Mouse (Mus musculus) frontal cortex, postnatal 25 days (tissue): ENCODE measurements around the gene Myh3.

ENCODE experiments used
- DNase-seq, 2 experiments: peaks; one replicate each; pipeline ENCODE4 v3.0.0; 2022; ENCODE audit warnings: low spot score in 2 of 2

Myh3 gene

DNA sequence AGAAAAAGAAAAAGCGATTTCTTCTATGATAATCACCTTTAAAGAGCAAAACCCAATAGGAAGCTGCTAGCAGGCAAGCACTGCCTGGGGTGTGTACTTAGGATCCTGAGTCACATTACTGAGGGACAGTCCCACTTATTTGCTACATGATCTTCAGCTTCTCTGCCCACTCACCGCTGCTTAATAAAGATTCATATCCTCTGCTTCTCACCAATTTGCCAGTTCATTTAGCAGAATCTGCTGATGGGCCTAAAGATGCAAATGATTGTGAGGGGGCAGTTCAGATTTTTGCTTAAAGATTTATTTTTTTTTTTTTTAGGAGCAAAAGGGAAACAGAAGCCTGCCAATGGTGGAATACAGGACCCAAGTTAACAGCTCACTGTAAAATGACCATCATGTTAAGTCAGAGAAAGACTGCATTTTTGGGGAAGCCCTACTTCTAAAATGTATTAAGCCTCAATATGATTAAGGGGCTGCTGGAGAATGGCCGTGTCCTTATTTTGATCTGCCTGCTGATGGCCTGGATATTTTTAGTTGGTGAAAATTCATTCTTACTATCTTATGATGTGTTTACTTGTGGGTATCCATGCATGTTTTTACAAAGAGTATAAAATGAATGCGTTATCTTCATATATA, 65.9 kb downstream of the Myh3 start:
- DNase-seq: no peak

- DNase-seq: no peak
Measured at GRCm38 (mm10) chr11:67144559-67145265, 66.6 kb downstream of the Myh3 start.

DNA sequence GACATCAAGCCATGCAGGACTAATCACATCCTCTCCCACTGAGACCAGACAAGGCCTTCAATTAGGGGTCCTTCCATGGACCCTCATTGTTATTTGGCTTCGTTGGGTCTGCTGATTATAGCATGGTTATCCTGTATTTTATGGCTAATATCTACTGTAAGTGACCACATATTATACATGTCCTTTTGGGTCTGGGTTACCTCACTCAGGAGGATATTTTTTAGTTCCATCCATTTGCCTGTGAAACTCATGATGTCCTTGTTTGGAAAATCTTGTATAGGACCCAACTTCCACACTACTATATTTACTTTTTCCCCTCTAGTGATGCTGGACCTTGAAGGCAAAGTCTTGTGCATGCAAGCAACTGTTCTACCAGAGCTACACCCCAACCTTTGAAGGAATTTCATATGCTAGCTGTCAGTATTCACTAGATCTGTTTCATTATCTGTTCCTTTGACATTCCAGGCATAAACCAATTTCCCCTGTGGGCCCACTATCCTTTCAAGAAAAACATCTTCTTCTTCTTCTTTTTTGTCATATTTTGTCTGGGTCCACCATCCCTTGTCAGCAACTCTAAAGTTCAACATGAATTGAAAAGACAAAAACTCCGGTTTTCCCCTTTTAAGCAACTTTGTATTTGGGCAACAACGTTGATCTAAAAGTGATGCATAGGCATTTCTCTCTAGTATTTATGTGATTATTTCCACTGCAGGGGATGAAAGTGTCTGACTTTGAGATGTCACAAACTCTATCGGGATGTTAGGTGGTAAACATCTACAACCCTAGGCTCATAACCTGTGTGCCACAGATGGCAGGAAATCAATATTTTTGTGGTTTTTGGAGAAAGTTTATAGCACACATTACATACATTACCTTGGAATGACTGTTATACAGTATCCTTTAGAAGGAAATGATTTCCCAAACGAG, 67.6 kb downstream of the Myh3 start:
- no peak for DNase-seq

- no peak for DNase-seq
Measured at GRCm38 (mm10) chr11:67146409-67147282, 68.5 kb downstream of the Myh3 start.

DNA sequence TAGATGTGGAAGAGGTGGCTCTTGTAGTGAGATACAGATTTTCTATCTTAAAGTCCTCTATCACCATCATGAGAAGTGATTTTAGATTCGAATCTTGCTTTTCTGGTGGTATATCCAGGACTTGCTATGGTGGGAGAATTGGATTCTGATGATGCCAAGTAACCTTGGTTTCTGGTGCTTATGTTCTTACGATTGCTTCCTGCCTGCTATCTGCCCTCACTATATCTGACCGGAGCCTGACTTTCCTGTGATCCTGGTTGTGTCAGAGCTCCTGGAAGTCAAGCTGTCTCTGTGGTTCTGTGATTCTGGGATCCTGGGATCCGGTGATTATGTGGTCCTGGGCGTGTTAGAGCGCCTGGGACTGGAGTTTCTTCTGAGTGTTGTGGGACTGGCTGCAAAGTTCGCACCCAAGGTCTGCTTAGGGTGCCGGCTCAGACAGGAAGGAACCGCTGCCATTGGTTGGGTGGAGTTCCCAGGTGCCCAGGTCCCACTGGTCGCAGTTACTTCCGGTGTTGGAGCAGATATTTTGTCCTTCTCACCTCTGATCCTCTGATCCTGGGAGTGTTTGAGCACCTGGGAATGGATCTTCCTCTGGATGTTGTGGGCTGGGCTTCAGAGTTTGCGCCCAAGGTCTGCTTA, 69.3 kb downstream of the Myh3 start:
- DNase-seq: no peak

GRCm38 (mm10) chr11:67148286-67149012, 70.3 kb downstream of the Myh3 start:
- no peak for DNase-seq

- DNase-seq: no peak
Measured at GRCm38 (mm10) chr11:67150237-67150636, 72.1 kb downstream of the Myh3 start.

DNA sequence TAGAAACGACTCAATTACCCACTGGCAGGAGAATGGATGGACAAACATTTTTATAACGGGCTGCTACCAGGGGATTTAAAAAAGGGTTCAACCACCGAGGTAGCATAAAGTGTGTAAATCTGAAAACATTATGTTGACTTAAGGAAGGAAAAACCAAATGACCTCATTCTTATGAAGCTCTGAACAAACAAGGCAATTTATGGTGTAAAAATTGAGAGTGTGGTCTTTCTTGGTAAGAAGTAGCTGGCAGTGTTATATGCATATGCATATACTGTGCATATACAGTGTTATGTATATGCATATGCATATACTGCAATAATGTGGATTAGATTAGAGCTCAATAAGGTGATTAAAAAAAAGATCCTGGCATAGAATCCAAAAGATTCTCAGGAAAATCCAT, 73.1 kb downstream of the Myh3 start:
- DNase-seq: no peak
